8 mouse cellular contexts compared by ENCODE assay signal in the genomic region with DNA sequence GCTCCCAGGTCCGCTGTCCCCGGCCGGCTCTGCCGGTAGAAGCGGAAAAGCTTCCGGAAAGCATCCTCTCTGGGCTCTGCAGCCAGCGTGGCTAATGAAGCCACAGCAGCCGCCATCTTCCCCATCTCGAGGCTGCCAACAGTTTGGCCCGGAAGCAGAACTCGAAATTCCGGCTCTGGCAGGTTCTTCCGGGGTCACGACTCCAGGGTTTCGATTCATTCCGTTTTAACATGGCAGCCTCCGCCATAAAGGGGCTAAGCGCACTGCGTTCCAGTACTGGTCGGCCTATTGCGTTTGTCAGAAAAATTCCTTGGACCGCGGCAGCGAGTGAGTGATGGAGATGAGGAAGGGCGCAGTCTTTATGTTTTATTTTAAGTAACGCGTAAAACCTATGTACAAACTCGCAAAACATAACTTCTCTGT. TPM values are rescaled to one million over a fixed set of nuclear protein-coding genes. Genes with fewer than 3 reads are reported as not detected.
DNase-seq lines count a peak whose midpoint lies in the region; ATAC-seq and TF ChIP-seq lines count a peak whose summit lies in the region.

Slirp (plus strand) TSS at position 197 of the 423 bp plus-strand sequence.
Alkbh1 (minus strand) TSS at position 318 of the 423 bp plus-strand sequence.

- TF ChIP-seq POLR2A in heart, adult 2 months (IDR thresholded peaks at IDR 0.05; ENCODE audit: insufficient read depth, low read depth, low read length) = peak; percentile 87

- H3K27ac ChIP-seq in embryonic facial prominence, embryonic 14.5 days (replicated peaks; ENCODE audit: low read depth, low read length) = peak within 1 kb of the TSS; percentile 87
- peak within 1 kb of the TSS; percentile 73 for H3K27ac ChIP-seq in heart, adult 2 months
- H3K27ac ChIP-seq in limb, embryonic 13.5 days = peak within 1 kb of the TSS; percentile 88
- H3K27ac ChIP-seq in midbrain, embryonic 16.5 days (ENCODE audit: low read length) = peak within 1 kb of the TSS; percentile 75

- H3K4me2 ChIP-seq in embryonic facial prominence, embryonic 14.5 days (ENCODE audit: low read depth, low read length) = peak within 1 kb of the TSS; percentile 85
- H3K4me2 ChIP-seq in limb, embryonic 13.5 days (replicated peaks) = peak within 1 kb of the TSS; percentile 72
- peak within 1 kb of the TSS; percentile 93 for H3K4me2 ChIP-seq in midbrain, embryonic 16.5 days (ENCODE audit: low read length)

- intact Hi-C loops in heart, adult 2 months (cut with DNase I) = loop anchor here (2.0 kb wide), 1 partner anchor 29 kb away; the partner anchor contains the start of gene Snw1

- H3K27me3 ChIP-seq in embryonic facial prominence, embryonic 14.5 days (replicated peaks; ENCODE audit: control insufficient read depth, insufficient read depth, low read length) = no peaks in the 10 kb centered on the region
- H3K27me3 ChIP-seq in heart, adult 2 months (ENCODE audit: control insufficient read depth, insufficient read depth, low read length) = no peaks in the 10 kb centered on the region
- no peaks in the 10 kb centered on the region for H3K27me3 ChIP-seq in limb, embryonic 13.5 days
- no peaks in the 10 kb centered on the region for H3K27me3 ChIP-seq in midbrain, embryonic 16.5 days (ENCODE audit: control insufficient read depth, insufficient read depth, low read depth, low read length)

- peak; percentile 94 for DNase-seq in 3T3-L1 (ENCODE audit: low read depth, low spot score)
- peak; percentile 52 to 76 for DNase-seq in adrenal gland, postnatal 4 days (ENCODE audit: low spot score in 2 of 2)
- peak; percentile 97 for DNase-seq in embryonic facial prominence, embryonic 14.5 days (ENCODE audit: low spot score)
- peak; percentile 90 to 91 for DNase-seq in heart, adult 2 months
- DNase-seq in kidney, adult 8-10 months = peak; percentile 87 to 91
- DNase-seq in spleen, postnatal 10 days (ENCODE audit: low spot score in 2 of 2) = peak; percentile 74 to 87

- ATAC-seq in embryonic facial prominence, embryonic 14.5 days (ENCODE audit: low read depth) = peak; percentile 95
- ATAC-seq in limb, embryonic 13.5 days (ENCODE audit: low FRiP score, low read depth) = peak; percentile 94
- ATAC-seq in midbrain, embryonic 16.5 days = peak; percentile 96

- no peaks in the 10 kb centered on the region; the same call in none of the 2 replicates for H3K79me2 ChIP-seq in heart, adult 2 months (replicated peaks; ENCODE audit: control insufficient read depth, insufficient read depth, low read length)

- H3K4me1 ChIP-seq in embryonic facial prominence, embryonic 14.5 days (ENCODE audit: control insufficient read depth, insufficient read depth, low read length) = 0 out of 2 replicates have a peak, but pooled peaks cover 5% of the 10 kb centered on the region
- H3K4me1 ChIP-seq in heart, adult 2 months (ENCODE audit: control insufficient read depth, insufficient read depth, low read length) = peaks cover 5% of the 10 kb centered on the region
- H3K4me1 ChIP-seq in limb, embryonic 13.5 days = peaks cover 19% of the 10 kb centered on the region
- peaks cover 24% of the 10 kb centered on the region for H3K4me1 ChIP-seq in midbrain, embryonic 16.5 days (ENCODE audit: control insufficient read depth, insufficient read depth, low read length)

- TF ChIP-seq EP300 in heart, adult 2 months (IDR thresholded peaks at IDR 0.05; ENCODE audit: insufficient read depth, low read depth, low read length) = peak; percentile 62; the same call in 1 of the 2 replicates

- H3K9ac ChIP-seq in embryonic facial prominence, embryonic 14.5 days (ENCODE audit: low read depth, low read length) = peak within 1 kb of the TSS; percentile 95
- peak within 1 kb of the TSS; percentile 92 for H3K9ac ChIP-seq in heart, adult 2 months (ENCODE audit: low read depth, low read length)
- H3K9ac ChIP-seq in limb, embryonic 13.5 days = peak within 1 kb of the TSS; percentile 95
- peak within 1 kb of the TSS; percentile 78 for H3K9ac ChIP-seq in midbrain, embryonic 16.5 days (ENCODE audit: low read depth, low read length)

- TF ChIP-seq CTCF in heart, adult 2 months (IDR thresholded peaks at IDR 0.05) = no peak

- H3K36me3 ChIP-seq in embryonic facial prominence, embryonic 14.5 days (ENCODE audit: control insufficient read depth, insufficient read depth, low read length) = peaks cover 52% of the 10 kb centered on the region
- H3K36me3 ChIP-seq in heart, adult 2 months (ENCODE audit: control insufficient read depth, insufficient read depth, low read length) = peaks cover 21% of the 10 kb centered on the region
- H3K36me3 ChIP-seq in limb, embryonic 13.5 days = peaks cover 44% of the 10 kb centered on the region
- H3K36me3 ChIP-seq in midbrain, embryonic 16.5 days (ENCODE audit: control insufficient read depth, insufficient read depth, low read length) = peaks cover 11% of the 10 kb centered on the region

- H3K4me3 ChIP-seq in embryonic facial prominence, embryonic 14.5 days (ENCODE audit: low read depth, low read length) = peak within 1 kb of the TSS; percentile 100
- H3K4me3 ChIP-seq in heart, adult 2 months = peak within 1 kb of the TSS; percentile 87
- peak within 1 kb of the TSS; percentile 80 for H3K4me3 ChIP-seq in limb, embryonic 13.5 days
- peak within 1 kb of the TSS; percentile 57 for H3K4me3 ChIP-seq in midbrain, embryonic 16.5 days (ENCODE audit: low read depth, low read length)

- under 1% methylated on average over 28 of the region's 28 CpGs for WGBS in embryonic facial prominence, embryonic 14.5 days
- WGBS in heart, adult 2 months = under 1% methylated on average over 28 of the region's 28 CpGs
- whole genome bisulfite sequencing in limb, embryonic 13.5 days = under 1% methylated on average over 28 of the region's 28 CpGs
- WGBS in midbrain, embryonic 16.5 days = under 1% methylated on average over 28 of the region's 28 CpGs

- H3K9me3 ChIP-seq in embryonic facial prominence, embryonic 14.5 days (ENCODE audit: control insufficient read depth, low read length) = no peaks in the 10 kb centered on the region
- H3K9me3 ChIP-seq in limb, embryonic 13.5 days = no peaks in the 10 kb centered on the region
- no peaks in the 10 kb centered on the region for H3K9me3 ChIP-seq in midbrain, embryonic 16.5 days (replicated peaks; ENCODE audit: control insufficient read depth, low read length, poor library complexity, severe bottlenecking)

RNA-seq across cellular contexts. Expression of gene Slirp, which starts in this region (rescaled TPM):
- total RNA-seq in adrenal gland, postnatal 4 days (2021) = 100 to 1,000 TPM; 158 to 179 TPM
- 282 and 304 TPM in 2 replicates for polyA plus RNA-seq in embryonic facial prominence, embryonic 14.5 days (2014; fragmentation: Nextera tagmentation; extraction: Ambion mirVana)
- 100 to 1,000 TPM; 169 to 173 TPM for total RNA-seq in heart, adult 2 months (2021)
- polyA plus RNA-seq in heart, adult 2 months (2012; rRNA removed) = 32.1 and 49.0 TPM in 2 replicates
- polyA plus RNA-seq in limb, embryonic 13.5 days (2015; fragmentation: Nextera tagmentation; extraction: Ambion mirVana) = 339 and 358 TPM in 2 replicates
- 195 and 209 TPM in 2 replicates for polyA plus RNA-seq in midbrain, embryonic 16.5 days (2015; fragmentation: Nextera tagmentation; extraction: Ambion mirVana)

RNA-seq across cellular contexts. Expression of gene Alkbh1, which starts in this region (rescaled TPM):
- 10 to 100 TPM; 30.2 to 33.2 TPM for total RNA-seq in adrenal gland, postnatal 4 days (2021)
- polyA plus RNA-seq in embryonic facial prominence, embryonic 14.5 days (2014; fragmentation: Nextera tagmentation; extraction: Ambion mirVana) = 36.7 and 39.4 TPM in 2 replicates
- total RNA-seq in heart, adult 2 months (2021) = 10 to 100 TPM in 1 of 2 experiments, 1 to 10 TPM in 1; 9.6 to 11.5 TPM
- polyA plus RNA-seq in heart, adult 2 months (2012; rRNA removed) = 7.6 and 11.9 TPM in 2 replicates
- polyA plus RNA-seq in limb, embryonic 13.5 days (2015; fragmentation: Nextera tagmentation; extraction: Ambion mirVana) = 77.1 and 78.3 TPM in 2 replicates
- 40.7 and 41.8 TPM in 2 replicates for polyA plus RNA-seq in midbrain, embryonic 16.5 days (2015; fragmentation: Nextera tagmentation; extraction: Ambion mirVana)

Comparison
In these comparisons a context has a peak if more than half of its experiments do, and no peak if none do; other contexts are left out.
1. Peak in every context shown above with its lines: DNase-seq, ATAC-seq, H3K4me3 ChIP-seq and H3K27ac ChIP-seq.